7 mouse cellular contexts compared by ENCODE assay signal in genomic region chr2:166793542-166794214, GRCm38 (mm10). TPM values are rescaled to one million over a fixed set of nuclear protein-coding genes. Genes with fewer than 3 reads are reported as not detected.
DNase-seq lines count a peak whose midpoint lies in the region; ATAC-seq lines count a peak whose summit lies in the region.
"Not testable (repeated sequence)": the region's sequence is repeated elsewhere in the genome, so short reads cannot be mapped to it uniquely, and the experiment has no call there.

No protein-coding gene starts in this region.

- peak overlapping the region; percentile 85 for H3K9ac ChIP-seq in limb, embryonic 12.5 days (replicated peaks)
- peak overlapping the region; percentile 79 for H3K9ac ChIP-seq in midbrain, embryonic 14.5 days (replicated peaks; ENCODE audit: low read length)

- peaks cover 32% of the 10 kb centered on the region for H3K36me3 ChIP-seq in embryonic facial prominence, embryonic 10.5 days (replicated peaks)
- peaks cover 30% of the 10 kb centered on the region for H3K36me3 ChIP-seq in limb, embryonic 12.5 days
- H3K36me3 ChIP-seq in midbrain, embryonic 14.5 days (ENCODE audit: control insufficient read depth, insufficient read depth, low read length) = peaks cover 27% of the 10 kb centered on the region

- H3K27me3 ChIP-seq in embryonic facial prominence, embryonic 10.5 days (replicated peaks; ENCODE audit: low read depth, poor library complexity, severe bottlenecking); limb, embryonic 12.5 days; midbrain, embryonic 14.5 days (ENCODE audit: control insufficient read depth, insufficient read depth, low read length): not testable (repeated sequence)

- peak; percentile 98 for ATAC-seq in granulocyte monocyte progenitor cell, adult 5-6 weeks (replicated peaks; ENCODE audit: poor library complexity, severe bottlenecking)
- ATAC-seq in limb, embryonic 12.5 days (ENCODE audit: insufficient number of reproducible peaks, insufficient read depth, low FRiP score, low TSS enrichment, low read depth) = peak; percentile 80
- peak; percentile 84 for ATAC-seq in midbrain, embryonic 14.5 days (ENCODE audit: low FRiP score, low TSS enrichment)

- H3K4me3 ChIP-seq in embryonic facial prominence, embryonic 10.5 days = peak overlapping the region; percentile 86
- H3K4me3 ChIP-seq in limb, embryonic 12.5 days (replicated peaks) = peak overlapping the region; percentile 83
- H3K4me3 ChIP-seq in midbrain, embryonic 14.5 days (replicated peaks; ENCODE audit: low read depth, low read length) = peak overlapping the region; percentile 72

- peak; percentile 93 for DNase-seq in adrenal gland, postnatal 10 days
- peak; percentile 88 for DNase-seq in embryonic facial prominence, embryonic 10.5 days (ENCODE audit: low spot score)
- DNase-seq in kidney, adult 11 months = peak; percentile 79
- DNase-seq in midbrain, embryonic 14.5 days = peak; percentile 89
- peak; percentile 80 to 86 for DNase-seq in spleen, adult 18-20 months

- peak overlapping the region; percentile 87 for H3K27ac ChIP-seq in embryonic facial prominence, embryonic 10.5 days (replicated peaks)
- peak overlapping the region; percentile 76 for H3K27ac ChIP-seq in limb, embryonic 12.5 days
- peak overlapping the region; percentile 63; the same call in 1 of the 2 replicates for H3K27ac ChIP-seq in midbrain, embryonic 14.5 days (replicated peaks; ENCODE audit: low read depth, low read length)

- under 1% methylated on average over 76 of the region's 76 CpGs for WGBS in embryonic facial prominence, embryonic 10.5 days
- 1% methylated on average over 76 of the region's 76 CpGs for WGBS in limb, embryonic 12.5 days
- under 1% methylated on average over 68 of the region's 76 CpGs for WGBS in midbrain, embryonic 14.5 days

- peaks cover 25% of the 10 kb centered on the region for H3K4me1 ChIP-seq in embryonic facial prominence, embryonic 10.5 days
- not testable (repeated sequence) for H3K4me1 ChIP-seq in limb, embryonic 12.5 days (replicated peaks)
- H3K4me1 ChIP-seq in midbrain, embryonic 14.5 days (ENCODE audit: control insufficient read depth, insufficient read depth, low read length) = peaks cover 14% of the 10 kb centered on the region

- peak overlapping the region; percentile 75 for H3K4me2 ChIP-seq in limb, embryonic 12.5 days
- peak overlapping the region; percentile 77 for H3K4me2 ChIP-seq in midbrain, embryonic 14.5 days (ENCODE audit: low read length)

- not testable (repeated sequence) for H3K9me3 ChIP-seq in embryonic facial prominence, embryonic 10.5 days; limb, embryonic 12.5 days; midbrain, embryonic 14.5 days (ENCODE audit: control insufficient read depth, low read length)

RNA-seq across cellular contexts. Expression of gene Trp53rkb, which starts 1.3 kb away (rescaled TPM):
- total RNA-seq in adrenal gland, postnatal 10 days (2021) = 1 to 10 TPM; 4.5 to 6.2 TPM
- polyA plus RNA-seq in embryonic facial prominence, embryonic 10.5 days (2016; fragmentation: Nextera tagmentation; extraction: Ambion mirVana) = 10.6 and 12.0 TPM in 2 replicates
- total RNA-seq in granulocyte monocyte progenitor cell, adult 5-6 weeks (2014; fragmentation: Nextera tagmentation) = 2.1 and 4.5 TPM in 2 replicates
- 2.2 and 5.3 TPM in 2 replicates for total RNA-seq in granulocyte monocyte progenitor cell, adult 5-6 weeks (2017)
- polyA plus RNA-seq in limb, embryonic 12.5 days (2016; fragmentation: Nextera tagmentation; extraction: Ambion mirVana) = 8.8 and 14.2 TPM in 2 replicates
- polyA plus RNA-seq in midbrain, embryonic 14.5 days (2014; fragmentation: Nextera tagmentation; extraction: Ambion mirVana) = 9.4 and 11.4 TPM in 2 replicates

RNA-seq across cellular contexts. Expression of gene Arfgef2, which starts 11.7 kb away (rescaled TPM):
- 10 to 100 TPM; 44.5 to 46.3 TPM for total RNA-seq in adrenal gland, postnatal 10 days (2021)
- polyA plus RNA-seq in embryonic facial prominence, embryonic 10.5 days (2016; fragmentation: Nextera tagmentation; extraction: Ambion mirVana) = 4.7 and 5.5 TPM in 2 replicates
- total RNA-seq in granulocyte monocyte progenitor cell, adult 5-6 weeks (2014; fragmentation: Nextera tagmentation) = 14.2 and 20.5 TPM in 2 replicates
- total RNA-seq in granulocyte monocyte progenitor cell, adult 5-6 weeks (2017) = 15.3 and 24.7 TPM in 2 replicates
- 5.2 and 5.8 TPM in 2 replicates for polyA plus RNA-seq in limb, embryonic 12.5 days (2016; fragmentation: Nextera tagmentation; extraction: Ambion mirVana)
- 4.5 and 6.8 TPM in 2 replicates for polyA plus RNA-seq in midbrain, embryonic 14.5 days (2014; fragmentation: Nextera tagmentation; extraction: Ambion mirVana)

Comparison
In these comparisons a context has a peak if more than half of its experiments do, and no peak if none do; other contexts are left out.
1. Peak in every context shown above with its lines: DNase-seq, ATAC-seq, H3K4me3 ChIP-seq and H3K27ac ChIP-seq.